Mouse (Mus musculus) G1E-ER4 (cell line): Measurements from ENCODE around the gene Qprt. TPM values are rescaled to one million over a fixed set of nuclear protein-coding genes. Genes with fewer than 3 reads are reported as not detected.

ENCODE experiments used
- GATA1 ChIP-seq: IDR thresholded peaks from one replicate; pipeline ENCODE4 v1.8.0; 2012; ENCODE audit warnings: low read length, inconsistent platforms
- polyA plus RNA-seq: library from polyadenylated mRNA; stranded (reverse); fragments of >175 nt; gene quantifications from 2 replicates; pipeline ENCODE4 v1.2.3, GENCODE M21; 2012

The Qprt gene
- polyA plus RNA-seq, 1 experiment: 0.98 TPM

DNA sequence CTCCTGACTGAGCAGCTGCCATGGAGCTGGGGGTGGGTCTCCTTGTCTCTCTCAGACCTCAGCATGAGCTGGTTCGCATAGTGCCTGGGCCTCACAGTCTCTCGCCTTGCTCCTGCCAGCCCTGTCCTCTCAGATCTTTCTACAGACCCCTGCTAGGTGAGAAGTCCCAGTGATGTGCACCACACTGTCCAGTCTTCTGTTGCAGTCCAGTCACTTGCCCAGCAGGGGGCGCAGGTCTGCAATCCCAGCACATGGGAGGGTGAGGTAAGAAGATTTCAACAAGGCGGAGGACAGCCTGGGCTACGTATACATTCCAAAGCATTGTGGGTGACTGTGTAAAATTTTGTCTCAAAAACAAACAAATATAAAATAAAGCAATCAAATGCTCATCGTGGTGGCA is 10.6 kb downstream of the Qprt start:
- TF ChIP-seq GATA1: no peak

GRCm38 (mm10) chr7:127110239-127111007 is 11.6 kb downstream of the Qprt start:
- no peak for TF ChIP-seq GATA1

DNA sequence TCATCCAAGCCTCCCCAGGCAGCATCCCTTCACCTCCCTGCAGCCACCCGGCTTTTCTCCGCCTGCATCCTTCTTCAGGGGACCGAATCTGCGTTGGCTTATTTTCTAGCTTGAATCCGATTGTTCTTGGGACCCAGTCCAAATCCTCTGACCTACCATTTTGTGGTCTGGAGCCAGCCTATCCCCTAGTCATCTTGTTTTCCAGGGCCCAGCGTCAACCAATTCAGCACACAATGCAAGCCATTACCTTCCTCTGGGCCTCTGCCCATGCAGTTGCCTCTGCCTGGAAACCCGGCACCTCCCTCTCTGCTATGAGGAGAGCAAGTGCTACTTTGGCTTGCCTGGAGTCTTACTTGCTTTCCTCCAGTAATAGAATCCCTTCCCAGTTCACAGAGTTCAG is 16.5 kb downstream of the Qprt start:
- no peak for TF ChIP-seq GATA1

- no peak for TF ChIP-seq GATA1
These were observed 17.3 kb downstream of the Qprt start for GRCm38 (mm10) chr7:127104560-127105332.

DNA sequence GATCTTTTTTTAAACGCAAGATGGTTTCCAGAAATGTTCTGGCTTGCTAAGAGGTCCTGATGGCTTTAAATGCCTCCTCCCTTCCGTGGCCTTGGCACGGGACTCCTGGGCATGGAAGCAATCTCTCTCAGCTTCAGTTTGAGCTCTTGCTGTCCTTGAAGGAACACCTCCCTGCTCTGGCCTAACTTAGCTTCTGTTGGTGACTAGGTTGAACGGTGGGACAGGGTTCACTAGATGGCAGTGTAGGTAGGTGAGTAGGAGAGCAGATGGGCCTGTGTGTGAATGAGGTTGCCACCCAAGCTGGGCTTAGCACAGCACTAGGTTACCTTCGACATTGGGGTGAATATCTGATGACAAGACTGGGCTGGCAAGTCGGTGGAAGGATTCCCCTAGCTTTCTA is 18.1 kb downstream of the Qprt start:
- no peak for TF ChIP-seq GATA1

GRCm38 (mm10) chr7:127102148-127102547 is 19.9 kb downstream of the Qprt start:
- TF ChIP-seq GATA1: no peak

DNA sequence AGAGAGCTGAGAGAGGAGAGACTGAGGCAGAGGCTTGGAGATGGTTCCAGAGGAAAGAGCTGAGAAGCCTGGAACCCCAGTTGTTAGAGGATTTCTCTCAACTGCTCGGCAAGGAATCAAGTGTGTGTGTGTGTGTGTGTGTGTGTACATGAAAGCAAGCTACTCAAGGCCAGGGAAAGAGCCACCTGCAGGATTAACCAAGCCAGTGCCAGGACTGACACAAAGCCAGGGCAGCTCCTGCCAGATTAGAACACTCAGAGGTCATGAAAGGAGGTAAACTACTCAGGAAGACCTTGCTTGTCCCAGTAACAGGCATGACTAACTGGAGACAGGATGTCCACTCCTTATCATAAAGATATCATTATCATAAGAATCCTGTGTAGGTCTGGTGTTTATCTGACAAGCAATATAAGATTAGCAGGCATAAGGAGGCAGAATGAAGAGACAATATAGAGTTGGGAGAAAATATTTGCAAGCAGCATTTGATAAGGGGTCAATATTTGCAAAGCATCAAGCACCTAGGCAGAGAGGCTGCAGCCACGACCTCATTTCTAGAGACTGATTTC is 20.5 kb downstream of the Qprt start:
- no peak for TF ChIP-seq GATA1

DNA sequence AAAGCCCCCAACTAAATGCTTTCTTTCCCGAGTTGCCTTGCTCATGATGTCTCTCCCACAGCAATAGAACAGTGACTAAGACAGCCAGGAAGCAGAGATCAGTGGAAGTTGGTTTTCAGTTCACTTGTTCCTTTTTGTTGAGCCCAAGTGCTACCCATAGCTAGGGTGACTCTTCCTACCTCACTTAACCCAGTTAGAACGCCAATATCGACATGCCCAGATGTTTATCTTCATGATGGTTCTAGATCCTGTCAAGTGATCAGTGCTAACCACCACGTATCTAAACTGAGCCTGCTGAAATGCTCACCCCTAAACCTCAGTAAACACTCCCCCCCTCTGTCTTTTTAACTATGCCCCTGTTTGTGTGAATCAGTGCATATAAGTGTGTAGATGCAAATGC is 22.5 kb downstream of the Qprt start:
- TF ChIP-seq GATA1: no peak

DNA sequence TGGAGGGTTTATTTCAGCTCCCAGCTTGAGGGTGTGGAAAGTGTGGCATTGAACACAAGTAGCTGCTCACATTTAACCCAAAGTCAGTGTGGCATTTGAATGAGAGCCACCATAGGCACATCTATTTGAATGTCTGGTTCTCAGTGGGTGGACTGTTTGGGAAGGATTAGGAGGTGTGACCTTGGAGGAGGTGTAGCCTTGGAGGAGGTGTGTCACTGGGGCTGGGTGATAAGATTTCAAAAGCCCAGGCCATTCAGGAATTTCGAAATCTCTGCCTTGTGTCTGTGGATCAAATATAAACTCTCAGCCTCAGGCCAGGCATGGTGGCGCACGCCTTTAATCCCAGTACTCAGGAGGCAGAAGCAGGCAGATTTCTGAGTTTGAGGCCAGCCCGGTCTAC is 23.1 kb downstream of the Qprt start:
- no peak for TF ChIP-seq GATA1

DNA sequence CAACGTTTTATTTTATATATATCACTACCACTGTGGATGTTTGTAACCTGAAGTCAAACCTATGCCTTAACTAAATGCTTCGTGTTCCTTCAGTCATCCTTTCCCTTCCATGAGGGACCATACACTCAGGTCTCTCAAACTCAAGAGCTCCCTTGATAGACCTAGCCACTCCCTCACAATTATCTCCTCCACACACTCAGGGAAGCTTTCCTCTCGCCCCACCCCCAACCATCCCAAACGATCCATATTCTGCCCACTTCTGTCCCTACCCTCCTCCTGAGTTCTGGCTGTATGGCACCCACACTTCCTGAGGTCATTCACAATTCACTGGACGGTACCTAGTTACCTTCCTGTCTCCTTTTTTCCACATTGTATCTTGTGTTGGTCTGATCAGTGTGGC is 23.5 kb downstream of the Qprt start:
- no peak for TF ChIP-seq GATA1

GRCm38 (mm10) chr7:127096456-127096855 is 25.6 kb downstream of the Qprt start:
- no peak for TF ChIP-seq GATA1

DNA sequence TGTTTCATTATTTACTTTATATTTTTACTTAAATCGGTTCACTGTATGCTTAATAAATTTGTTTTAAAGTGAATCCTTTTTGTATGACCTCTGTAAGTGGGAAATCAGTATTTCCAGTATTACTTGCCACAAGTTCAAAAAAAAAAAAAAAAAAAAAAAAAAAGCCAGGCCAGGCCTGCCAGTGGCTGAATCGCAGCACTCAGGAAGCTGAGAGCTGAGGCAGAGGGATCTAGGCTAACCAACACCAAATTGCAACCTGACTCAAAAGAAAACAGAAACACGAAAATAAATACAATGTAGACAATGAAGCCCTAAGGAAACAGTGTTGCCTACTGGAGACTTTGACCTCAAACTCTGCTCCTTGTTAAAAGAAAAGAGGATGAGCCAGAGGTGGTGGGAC is 28.1 kb downstream of the Qprt start:
- no peak for TF ChIP-seq GATA1

DNA sequence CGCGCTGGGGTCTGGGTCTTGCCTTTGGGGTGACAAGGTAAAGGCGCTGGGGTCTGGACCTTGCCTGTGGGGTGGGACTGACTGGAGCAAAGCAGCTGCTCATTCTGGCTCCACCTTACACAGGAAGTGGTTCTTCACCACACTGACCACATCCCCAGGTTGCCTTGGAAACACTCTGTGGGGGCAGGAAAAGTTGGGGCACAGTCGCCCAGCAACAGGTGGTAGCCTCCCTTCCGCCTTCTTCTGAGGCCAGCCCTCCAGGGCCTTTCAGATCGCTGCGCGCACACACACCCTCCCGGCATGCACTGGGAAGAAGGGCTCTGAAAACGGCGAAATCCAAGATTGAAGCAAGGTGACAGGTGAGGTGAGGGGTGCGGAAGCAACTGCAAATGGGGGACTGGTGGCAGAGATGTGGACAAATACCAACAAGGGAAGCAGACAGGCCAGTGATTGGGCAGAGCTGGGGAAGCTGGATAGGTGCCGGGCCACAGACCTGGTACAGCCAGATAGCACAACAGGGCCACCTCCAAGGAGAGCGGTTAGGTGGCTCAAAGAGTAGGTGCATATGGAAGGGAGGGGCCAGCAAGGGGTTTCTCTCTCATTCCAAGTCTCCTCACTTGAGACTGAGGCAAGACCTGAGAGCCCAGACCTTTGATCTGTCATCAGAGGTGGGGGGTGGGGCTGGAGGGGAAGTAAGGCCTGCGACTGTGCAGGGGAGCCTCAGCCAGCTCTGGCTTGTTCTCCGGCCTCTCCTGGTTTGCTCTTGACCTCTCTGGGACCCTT is 30.7 kb downstream of the Qprt start, which contains the start of gene AI467606:
TSS of gene AI467606 (plus strand) at position 246 of the 783 bp plus-strand sequence.
- TF ChIP-seq GATA1: no peak

GRCm38 (mm10) chr7:127090154-127091113 is 31.6 kb downstream of the Qprt start:
- TF ChIP-seq GATA1: no peak
